Mouse (Mus musculus): Measurements from ENCODE around the gene Mcrs1.
"Not testable (repeated sequence)": the region's sequence is repeated elsewhere in the genome, so short reads cannot be mapped to it uniquely, and the experiment has no call there.

Gene Mcrs1

GRCm38 (mm10) chr15:99251626-99252380 lies at the start of gene Mcrs1:
Mcrs1 (minus strand) TSS chr15:99251961.
- DNase-seq: peak; percentile 97 to 99

GRCm38 (mm10) chr15:99296213-99296612 lies 44.5 kb upstream of the Mcrs1 start:
- DNase-seq: peak in 1 of 2 experiments; percentile 53

GRCm38 (mm10) chr15:99295484-99295981 lies 43.8 kb upstream of the Mcrs1 start, which contains the start of gene Fam186b:
Fam186b (minus strand) TSS chr15:99295888.
- DNase-seq: peak; percentile 55 to 65

- DNase-seq: peak; percentile 97
Measured at GRCm38 (mm10) chr15:99294813-99295374, 43.1 kb upstream of the Mcrs1 start, which contains the start of gene Prpf40b. Prpf40b (plus strand) TSS chr15:99295087.

GRCm38 (mm10) chr15:99294287-99294686 lies 42.5 kb upstream of the Mcrs1 start:
- peak in 1 of 2 experiments; percentile 18 for DNase-seq

GRCm38 (mm10) chr15:99290586-99290985 lies 38.8 kb upstream of the Mcrs1 start:
- DNase-seq: no peak

GRCm38 (mm10) chr15:99285189-99285535 lies 33.4 kb upstream of the Mcrs1 start:
- DNase-seq: no peak

- DNase-seq: no peak
Measured at GRCm38 (mm10) chr15:99284527-99285188, 32.9 kb upstream of the Mcrs1 start.

- DNase-seq: no peak
Measured at GRCm38 (mm10) chr15:99283456-99283855, 31.7 kb upstream of the Mcrs1 start.

GRCm38 (mm10) chr15:99278271-99278670 lies 26.5 kb upstream of the Mcrs1 start:
- no peak for DNase-seq

- DNase-seq: no peak
Measured at GRCm38 (mm10) chr15:99276095-99276494, 24.3 kb upstream of the Mcrs1 start.

GRCm38 (mm10) chr15:99265679-99266078 lies 13.9 kb upstream of the Mcrs1 start:
- peak; percentile 64 to 81 for DNase-seq

- DNase-seq: no peak
Measured at GRCm38 (mm10) chr15:99264363-99264762, 12.6 kb upstream of the Mcrs1 start.

GRCm38 (mm10) chr15:99262702-99263101 lies 10.9 kb upstream of the Mcrs1 start:
- no peak for DNase-seq

- peak in 1 of 2 experiments; percentile 57 for DNase-seq
Measured at GRCm38 (mm10) chr15:99259730-99260252, 8.0 kb upstream of the Mcrs1 start.

GRCm38 (mm10) chr15:99259167-99259729 lies 7.5 kb upstream of the Mcrs1 start:
- DNase-seq: no peak

GRCm38 (mm10) chr15:99255241-99255749 lies 3.5 kb upstream of the Mcrs1 start:
- DNase-seq: no peak

- no peak for DNase-seq
Measured at GRCm38 (mm10) chr15:99254477-99255005, 2.8 kb upstream of the Mcrs1 start.

- no peak for DNase-seq
Measured at GRCm38 (mm10) chr15:99253772-99254171, 2.0 kb upstream of the Mcrs1 start.

GRCm38 (mm10) chr15:99253175-99253479 lies 1.4 kb upstream of the Mcrs1 start:
- DNase-seq: not testable (repeated sequence)

- no peak for DNase-seq
Measured at GRCm38 (mm10) chr15:99252381-99253174, 817 bp upstream of the Mcrs1 start.

GRCm38 (mm10) chr15:99251111-99251510 lies 650 bp downstream of the Mcrs1 start:
- DNase-seq: peak; percentile 41 to 43

Data from cerebellum, postnatal 25 days (tissue).